Mouse (Mus musculus): ENCODE results near the gene Gm49322.

Gm49322 gene

DNA sequence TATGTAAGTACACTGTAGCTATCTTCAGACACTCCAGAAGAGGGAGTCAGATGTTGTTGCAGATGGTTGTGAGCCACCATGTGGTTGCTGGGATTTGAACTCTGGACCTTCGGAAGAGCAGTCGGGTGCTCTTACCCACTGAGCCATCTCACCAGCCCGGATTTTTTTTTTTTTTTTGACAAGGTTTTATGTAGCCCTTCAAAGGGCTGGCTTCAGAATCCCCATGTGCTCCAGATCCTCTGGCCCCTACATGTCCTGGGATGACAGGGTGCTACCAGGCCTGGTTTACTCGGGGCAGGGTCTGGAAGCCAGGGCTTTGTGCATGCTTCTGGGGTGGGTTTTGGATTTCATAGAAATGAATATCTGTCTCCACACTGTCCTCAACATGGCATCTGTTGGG is at the start of gene Gm49322:
TSS of gene Gm49322 (plus strand) at position 301 of the 400 bp plus-strand sequence.
- in situ Hi-C loops (cut with MboI, MseI) = loop anchor here in 1 of 2 experiments (5.0 kb wide), 1 partner anchor 82 kb away; no protein-coding TSS in a partner anchor

DNA sequence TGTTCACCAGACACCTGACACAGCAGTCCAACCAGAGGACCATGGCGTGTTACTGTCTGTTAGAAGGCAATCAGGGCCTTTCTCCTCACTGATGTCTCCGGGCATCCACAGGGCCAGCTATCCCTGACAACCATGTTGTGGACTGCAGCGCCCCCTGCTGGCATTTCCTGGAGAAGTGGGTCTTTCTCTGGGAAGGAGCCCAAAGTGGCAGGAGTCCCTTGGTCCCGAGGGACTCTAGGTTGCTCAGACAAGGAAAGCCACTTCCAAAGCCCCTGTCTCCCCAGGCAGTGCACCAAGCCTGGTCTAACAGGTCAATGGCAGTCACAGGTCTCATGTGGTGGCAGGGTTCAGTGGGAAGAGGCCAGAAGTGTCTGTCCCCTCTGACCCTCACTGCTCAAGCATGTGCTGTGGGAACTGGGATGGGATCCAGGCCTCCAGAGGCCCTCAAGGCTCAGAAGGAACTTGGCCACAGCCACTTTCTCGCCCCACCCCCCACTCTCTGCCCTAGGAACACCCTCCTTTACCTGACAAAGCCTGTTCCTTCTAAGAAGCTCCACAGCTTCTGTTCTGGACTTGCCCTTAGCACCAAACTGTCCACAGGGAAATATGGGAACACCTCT is 48.4 kb upstream of the Gm49322 start:
- in situ Hi-C loops (cut with MboI, MseI) = no loop called here

DNA sequence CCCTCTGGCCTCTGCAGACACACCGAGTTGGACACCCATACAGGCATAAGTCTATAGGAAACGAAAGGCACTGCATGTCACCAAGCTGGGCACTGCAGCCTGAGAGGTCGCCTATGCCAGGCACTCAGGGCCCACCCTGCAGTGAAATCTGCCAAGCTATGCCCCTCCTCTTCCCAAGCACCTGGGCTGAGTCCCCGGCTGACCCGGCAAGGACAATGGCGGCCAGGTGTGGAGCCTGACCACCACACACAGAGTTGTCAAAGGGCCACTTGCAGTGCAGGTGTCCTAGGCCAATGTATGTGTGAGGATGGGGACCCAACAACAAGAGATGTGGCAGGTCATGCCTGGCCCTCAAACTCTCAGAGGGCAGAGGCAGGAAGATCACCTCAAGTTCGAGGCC is 46.4 kb upstream of the Gm49322 start:
- in situ Hi-C loops (cut with MboI, MseI) = no loop called here

GRCm38 (mm10) chr10:80560621-80561020 is 45.2 kb upstream of the Gm49322 start:
- in situ Hi-C loops (cut with MboI, MseI) = no loop called here

- in situ Hi-C loops (cut with MboI, MseI) = no loop called here
Measured at GRCm38 (mm10) chr10:80561116-80561944, 44.5 kb upstream of the Gm49322 start, which contains the start of gene Rexo1. Gene Rexo1 (minus strand): TSS chr10:80561560.

GRCm38 (mm10) chr10:80566375-80567092 is 39.3 kb upstream of the Gm49322 start:
- in situ Hi-C loops (cut with MboI, MseI) = no loop called here

DNA sequence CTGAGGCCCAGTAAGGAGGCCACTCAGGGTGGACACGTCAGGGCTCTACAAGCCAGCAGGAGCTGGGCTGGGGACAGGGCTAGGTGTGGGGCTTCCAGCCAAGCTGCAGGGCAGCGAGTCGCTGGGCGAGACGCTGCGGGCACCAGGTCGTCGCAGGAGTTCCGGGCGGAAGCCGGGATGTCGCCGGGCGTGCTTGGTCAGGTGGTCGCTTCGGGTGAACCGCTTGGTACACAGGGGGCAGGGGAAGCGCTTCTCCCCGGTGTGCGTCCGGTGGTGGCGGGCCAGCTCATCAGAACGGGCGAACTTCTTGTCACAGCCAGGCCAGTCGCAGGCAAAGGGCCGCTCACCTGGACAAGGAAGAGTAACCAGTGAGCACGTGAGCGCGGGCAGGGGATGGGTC is 36.9 kb upstream of the Gm49322 start:
- in situ Hi-C loops (cut with MboI, MseI) = no loop called here

DNA sequence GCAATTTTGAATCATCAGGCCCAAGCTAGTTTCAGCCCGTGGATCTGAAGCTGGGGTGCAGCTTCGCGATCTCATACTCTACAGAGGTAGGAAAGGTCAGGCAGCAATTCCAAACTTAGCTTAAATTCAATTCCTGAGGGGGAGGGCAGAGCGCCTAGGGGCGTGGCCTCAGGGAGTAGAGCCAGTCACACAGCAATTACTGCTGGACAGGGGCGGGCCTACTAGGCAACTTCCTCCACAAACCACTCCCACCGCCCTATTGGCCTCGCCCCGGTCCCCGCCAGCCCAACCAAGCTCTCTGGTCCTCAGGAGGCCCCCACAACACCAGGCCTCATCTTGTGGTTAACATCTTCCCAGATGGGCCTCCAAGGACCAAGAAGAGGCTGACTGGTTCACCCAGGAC is 36.2 kb upstream of the Gm49322 start:
- in situ Hi-C loops (cut with MboI, MseI) = loop anchor here in 1 of 2 experiments (10.0 kb wide), 1 partner anchor 115 kb away; no protein-coding TSS in a partner anchor

DNA sequence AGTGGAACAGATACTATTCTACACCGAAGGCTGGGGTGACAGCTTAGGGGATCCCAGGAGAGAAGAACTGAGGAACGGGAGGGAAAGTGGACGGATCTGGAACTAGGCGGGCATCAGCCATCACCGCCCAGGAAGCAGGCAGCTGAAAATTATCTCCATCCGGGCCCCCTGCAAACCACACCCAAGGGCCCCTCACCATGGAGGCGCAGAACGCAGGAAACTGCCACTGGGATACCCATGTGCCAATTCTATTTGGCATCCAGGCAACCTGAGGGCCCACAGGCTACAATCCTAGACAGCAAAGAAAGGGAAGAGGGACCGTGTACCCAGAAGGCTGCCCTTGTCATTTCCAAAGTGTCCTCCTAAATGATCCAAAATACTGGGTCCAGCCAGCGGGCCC is 35.4 kb upstream of the Gm49322 start:
- in situ Hi-C loops (cut with MboI, MseI) = loop anchor here in 1 of 2 experiments (10.0 kb wide), 1 partner anchor 114 kb away; no protein-coding TSS in a partner anchor

GRCm38 (mm10) chr10:80570871-80571836 is 34.7 kb upstream of the Gm49322 start:
- in situ Hi-C loops (cut with MboI, MseI) = loop anchor here in 1 of 2 experiments (10.0 kb wide), 1 partner anchor 114 kb away; no protein-coding TSS in a partner anchor

DNA sequence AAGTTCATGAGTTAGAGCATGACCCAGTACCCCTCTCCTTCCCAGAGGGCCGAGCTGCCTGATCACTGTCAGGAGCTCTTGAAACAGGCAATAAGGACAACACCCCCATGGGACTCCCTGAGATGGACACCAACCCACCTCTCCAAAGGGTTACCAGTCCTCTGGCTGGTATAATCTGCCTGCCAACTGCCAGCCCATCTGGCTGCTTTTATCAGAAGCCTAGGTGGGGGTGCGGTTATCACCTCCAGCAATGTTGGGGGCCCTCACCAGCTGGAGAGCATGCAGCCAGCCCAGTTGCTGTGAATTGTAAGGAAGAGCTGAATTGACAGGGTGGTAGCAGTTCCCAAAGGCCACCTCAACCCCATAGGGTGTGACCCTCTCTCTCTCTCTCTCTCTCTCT is 33.3 kb upstream of the Gm49322 start:
- in situ Hi-C loops (cut with MboI, MseI) = loop anchor here in 1 of 2 experiments (10.0 kb wide), 1 partner anchor 112 kb away; no protein-coding TSS in a partner anchor

DNA sequence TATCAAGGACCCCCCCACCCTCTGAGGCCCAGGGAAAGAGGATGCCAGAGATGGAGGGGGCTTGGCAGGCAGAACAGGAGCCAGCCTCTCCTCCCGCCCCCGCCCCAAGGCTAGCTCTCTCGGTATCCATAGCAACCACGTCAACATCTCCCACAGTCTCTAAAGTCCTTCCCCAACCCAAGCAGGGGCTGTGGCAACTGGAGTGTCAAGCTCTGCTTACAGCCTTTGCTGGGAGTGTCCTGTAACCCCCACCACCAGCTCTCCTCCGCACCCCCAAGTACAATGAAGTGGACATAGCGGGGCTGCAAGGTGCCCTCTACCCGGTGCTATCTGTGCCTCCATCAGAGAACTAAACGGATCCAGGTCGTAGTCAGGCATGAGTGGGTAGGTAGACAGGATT is 31.9 kb upstream of the Gm49322 start:
- in situ Hi-C loops (cut with MboI, MseI) = loop anchor here in 1 of 2 experiments (10.0 kb wide), 1 partner anchor 111 kb away; no protein-coding TSS in a partner anchor

DNA sequence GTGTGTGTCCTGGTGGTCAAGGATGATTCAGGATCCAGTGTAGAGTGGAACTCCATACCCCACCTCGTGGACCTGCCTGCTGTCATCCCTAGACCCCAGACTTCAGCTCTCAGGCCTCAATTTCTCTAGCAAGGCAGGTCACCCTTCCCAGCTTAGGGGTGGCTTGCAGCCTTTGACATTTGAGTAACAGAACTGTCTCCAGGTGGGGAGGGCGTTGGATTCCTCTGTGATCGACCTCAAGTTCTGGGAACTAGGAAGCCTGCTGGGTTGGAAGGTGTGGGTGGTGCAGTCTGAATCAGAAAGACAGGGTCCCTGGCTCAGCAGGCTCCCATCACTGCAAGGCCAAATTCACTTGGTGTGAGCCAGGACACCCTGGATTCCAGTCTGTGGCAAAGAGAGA is 30.9 kb upstream of the Gm49322 start:
- in situ Hi-C loops (cut with MboI, MseI) = loop anchor here (5.0 to 10.0 kb wide), 3 partner anchors 47 to 112 kb away; partner anchors contain the start of gene Csnk1g2 (in 1 of the 2)

DNA sequence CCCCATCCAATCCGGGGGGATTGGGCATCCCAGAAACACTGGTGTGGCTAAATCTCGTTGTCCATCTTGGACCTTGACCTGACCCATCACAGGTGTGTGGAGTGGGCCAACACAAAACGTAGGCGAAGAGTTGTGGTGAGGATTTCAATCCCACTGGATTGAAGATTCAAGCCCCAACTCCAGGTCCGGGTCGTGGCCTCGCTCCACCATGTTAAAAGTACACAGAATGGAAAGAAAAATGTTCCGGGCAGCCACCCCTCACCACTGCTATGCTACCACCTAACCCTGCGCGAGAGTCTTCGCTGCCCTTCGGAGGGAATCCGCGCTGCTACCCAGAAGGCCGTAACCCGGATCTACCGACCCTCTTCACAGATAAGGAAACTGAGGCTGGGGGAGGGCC is 29.9 kb upstream of the Gm49322 start:
- in situ Hi-C loops (cut with MboI, MseI) = loop anchor here (5.0 to 10.0 kb wide), 3 partner anchors 46 to 111 kb away; partner anchors contain the start of gene Csnk1g2 (in 1 of the 2)

DNA sequence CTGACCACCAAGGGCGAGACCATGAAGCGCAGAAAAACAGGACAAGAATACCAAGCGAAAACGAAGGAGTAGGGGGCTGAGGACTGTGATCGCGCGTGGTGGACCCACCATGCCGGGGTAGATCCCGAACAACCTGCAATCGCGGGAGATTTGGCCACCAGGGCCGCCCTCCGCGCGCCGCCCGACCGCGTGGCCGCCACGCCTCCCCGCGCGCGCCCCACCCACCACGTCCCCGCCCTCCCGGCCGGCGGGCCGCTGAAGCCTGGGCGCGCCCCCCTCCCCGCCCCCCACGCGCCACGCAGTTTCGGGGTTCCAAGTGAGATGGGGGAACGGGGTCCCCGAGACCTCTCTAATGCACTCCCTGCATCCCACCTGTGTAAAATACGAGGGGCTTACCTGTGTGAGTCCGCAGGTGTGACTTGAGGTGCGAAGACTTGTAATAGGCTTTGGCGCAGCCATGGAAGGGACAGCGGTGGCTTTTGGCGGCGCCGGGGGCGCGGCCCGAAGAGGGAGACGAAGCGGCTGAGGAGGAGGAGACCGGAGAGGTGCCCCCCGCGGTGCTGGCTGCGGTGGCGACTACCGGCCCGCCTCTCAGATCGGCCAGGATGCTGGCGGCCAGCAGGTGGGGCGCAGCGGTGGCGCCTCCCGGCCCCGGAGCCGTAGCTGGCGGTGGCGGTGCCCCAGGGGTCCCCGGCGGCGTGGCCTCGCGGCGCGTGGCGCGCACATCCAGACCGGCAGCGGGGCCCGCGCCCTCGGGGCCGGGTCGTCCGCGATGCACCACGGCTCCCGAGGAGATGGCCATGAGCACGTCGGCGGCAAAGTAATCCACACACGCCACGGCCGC is 29.2 kb upstream of the Gm49322 start:
- in situ Hi-C loops (cut with MboI, MseI) = loop anchor here (5.0 to 10.0 kb wide), 3 partner anchors 46 to 111 kb away; partner anchors contain the start of gene Csnk1g2 (in 1 of the 2)

- in situ Hi-C loops (cut with MboI, MseI) = loop anchor here (5.0 to 10.0 kb wide), 3 partner anchors 45 to 110 kb away; partner anchors contain the start of gene Csnk1g2 (in 1 of the 2)
Measured at GRCm38 (mm10) chr10:80577195-80578130, 28.4 kb upstream of the Gm49322 start, which contains the start of gene Klf16. Gene Klf16 (minus strand): TSS chr10:80577321.

DNA sequence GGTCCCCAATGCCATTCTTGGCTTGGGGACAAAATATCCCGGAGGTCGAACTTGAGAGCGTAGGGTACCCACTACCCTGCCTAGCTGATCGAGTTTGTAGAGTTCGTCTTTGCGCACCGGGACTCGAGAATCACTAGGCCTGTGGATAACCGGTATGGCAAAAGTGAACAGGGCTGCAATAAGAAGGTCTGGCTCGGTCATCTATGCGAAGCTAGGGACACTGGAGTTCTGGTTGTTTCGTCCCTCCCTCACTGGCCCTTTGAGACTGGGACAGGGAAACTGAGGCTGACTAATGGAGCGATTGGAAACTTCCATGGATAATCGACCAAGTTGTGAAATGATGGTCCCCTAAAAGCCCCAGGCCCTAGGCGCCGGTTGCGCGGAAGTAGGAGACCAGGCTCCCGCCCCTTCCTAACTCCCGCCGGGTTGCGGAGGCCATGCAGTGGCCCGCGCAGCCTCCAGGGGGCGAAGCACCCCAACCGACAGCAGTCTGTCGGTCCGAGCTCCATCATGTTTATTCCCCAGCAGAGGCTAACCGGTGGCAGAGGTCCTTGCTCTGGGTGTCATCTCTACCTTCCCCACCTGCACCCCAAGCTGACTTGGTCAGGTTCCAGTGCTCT is 27.6 kb upstream of the Gm49322 start:
- in situ Hi-C loops (cut with MboI, MseI) = loop anchor here (5.0 to 10.0 kb wide), 3 partner anchors 44 to 109 kb away; partner anchors contain the start of gene Csnk1g2 (in 1 of the 2)
